Mouse (Mus musculus) embryonic fibroblast, embryonic 13.5 days (primary cell): ENCODE results near the gene Coch. TPM values are rescaled to one million over a fixed set of nuclear protein-coding genes. Genes with fewer than 3 reads are reported as not detected.
"Not testable (repeated sequence)": the region's sequence is repeated elsewhere in the genome, so short reads cannot be mapped to it uniquely, and the experiment has no call there.

ENCODE experiments used
- H3K27ac ChIP-seq: 2 replicates; pipeline ENCODE4 v1.5.1; 2012; ENCODE audit warnings: low read length, control low read depth, inconsistent platforms; ENCODE audit not compliant: insufficient read depth
- H3K4me1 ChIP-seq: 2 replicates; pipeline ENCODE4 v1.6.1; 2011; ENCODE audit warnings: low read length; ENCODE audit not compliant: control insufficient read depth, insufficient read depth
- H3K4me3 ChIP-seq: 2 replicates; pipeline ENCODE4 v1.5.1; 2011; ENCODE audit warnings: mild to moderate bottlenecking, control low read depth, low read length; ENCODE audit not compliant: insufficient read depth
- CTCF ChIP-seq: IDR thresholded peaks from 2 replicates; pipeline ENCODE4 v1.5.1; 2011; ENCODE audit warnings: mild to moderate bottlenecking, control low read depth, low read length, moderate library complexity, borderline replicate concordance; ENCODE audit not compliant: insufficient read depth
- POLR2A ChIP-seq: IDR thresholded peaks from 2 replicates; pipeline ENCODE4 v1.6.1; 2011; ENCODE audit warnings: low read depth, mild to moderate bottlenecking, control low read depth, low read length, moderate library complexity
- polyA plus RNA-seq: library from polyadenylated mRNA; stranded (reverse); fragments of >200 nt; gene quantifications from 2 replicates; pipeline ENCODE4 v1.2.4, GENCODE M21; 2011; ENCODE audit warnings: low read depth; ENCODE audit not compliant: missing spikeins, insufficient read length

Coch gene
- polyA plus RNA-seq, 1 experiment = 3.8 TPM

DNA sequence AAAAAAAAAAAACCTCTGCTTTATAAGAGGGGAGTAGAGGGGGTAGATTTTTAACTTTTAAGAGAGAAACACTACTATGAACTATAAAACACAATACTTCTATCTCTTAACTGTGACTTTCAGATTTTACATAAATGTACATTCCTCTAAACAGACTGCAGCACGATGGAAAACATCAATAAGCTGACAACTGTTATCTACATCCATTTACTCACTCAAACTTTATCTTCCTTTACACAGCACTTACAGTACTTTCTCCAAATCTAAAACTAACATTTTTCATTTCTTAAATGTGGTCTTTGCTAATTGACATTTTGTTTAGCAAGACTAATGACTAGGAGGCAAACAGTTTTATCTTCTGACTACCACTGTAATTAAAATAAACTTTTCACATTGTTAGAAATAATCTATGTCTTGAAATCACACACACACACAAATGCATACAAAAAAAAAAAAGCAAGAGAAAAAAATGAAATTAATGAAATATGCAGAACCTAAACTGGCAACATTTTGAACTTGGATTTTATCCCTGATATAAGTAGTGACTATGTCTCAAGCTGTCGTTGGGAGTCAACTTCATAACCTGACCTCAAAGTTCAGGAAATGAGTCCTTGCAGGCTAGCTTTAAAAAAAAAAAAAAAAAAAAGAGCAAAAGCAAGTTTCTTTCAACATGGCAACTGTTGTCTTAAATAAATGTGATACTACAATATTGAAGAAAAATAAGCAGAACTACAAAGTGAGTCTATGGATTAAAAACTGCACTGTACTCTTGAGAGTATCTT lies 43.7 kb downstream of the Coch start:
- H3K27ac ChIP-seq = no peak overlapping the region
- TF ChIP-seq CTCF = no peak
- TF ChIP-seq POLR2A = no peak
- H3K4me3 ChIP-seq = no peak overlapping the region
- no peaks in the 10 kb centered on the region; the same call in 1 of the 2 replicates for H3K4me1 ChIP-seq

DNA sequence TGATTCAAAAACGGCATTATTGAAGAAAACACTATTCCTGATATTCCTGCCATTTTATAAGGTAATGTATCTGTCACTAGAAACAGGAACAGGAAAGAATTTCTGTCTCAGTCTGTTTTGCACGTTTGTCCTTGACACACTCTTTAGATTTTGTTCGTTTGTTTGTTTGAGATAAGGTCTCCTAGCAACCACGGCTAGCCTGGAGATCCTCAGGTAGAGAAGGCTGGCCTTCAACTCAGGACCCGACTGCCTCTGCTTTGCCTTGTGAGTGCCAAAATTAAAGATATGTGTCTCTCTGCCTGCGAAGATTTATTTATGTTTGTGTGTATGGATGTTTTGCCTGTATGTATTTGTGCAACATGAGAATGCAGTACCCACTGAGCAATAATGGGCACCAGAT lies 48.7 kb downstream of the Coch start:
- no peak overlapping the region for H3K4me3 ChIP-seq
- TF ChIP-seq POLR2A (no peak), CTCF (no peak)
- H3K4me1 ChIP-seq = no peaks in the 10 kb centered on the region; the same call in 1 of the 2 replicates
- no peak overlapping the region for H3K27ac ChIP-seq

DNA sequence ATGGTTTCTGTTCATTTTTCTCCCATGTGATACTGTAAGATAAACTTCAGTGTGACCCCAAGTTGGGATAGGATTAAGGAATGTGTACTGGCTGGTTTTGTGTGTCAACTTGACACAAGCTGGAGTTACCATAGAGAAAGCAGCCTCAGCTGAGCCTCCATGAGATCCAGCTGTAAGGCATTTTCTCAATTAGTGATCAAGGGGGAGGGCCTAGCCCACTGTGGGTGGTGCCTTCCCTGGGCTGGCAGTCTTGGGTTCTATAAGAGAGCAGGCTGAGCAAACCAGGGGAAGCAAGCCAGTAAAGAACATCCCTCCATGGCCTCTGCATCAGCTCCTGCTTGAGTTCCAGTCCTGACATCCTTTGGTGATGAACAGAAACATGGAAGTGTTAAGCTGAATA lies 56.3 kb downstream of the Coch start:
- not testable (repeated sequence) for H3K27ac ChIP-seq, H3K4me1 ChIP-seq, H3K4me3 ChIP-seq

Other genes with a start within 250 kb of the Coch start
- gene G2e3, start 245.3 kb upstream of the Coch start, polyA plus RNA-seq = 18.6 and 27.5 TPM in 2 replicates
- gene Scfd1, start 215.8 kb upstream of the Coch start, polyA plus RNA-seq = 94.2 and 101 TPM in 2 replicates
- gene Ap4s1, start 97.7 kb downstream of the Coch start, polyA plus RNA-seq = 11.5 and 16.5 TPM in 2 replicates
- 120 and 129 TPM in 2 replicates for gene Strn3, start 98.6 kb downstream of the Coch start, polyA plus RNA-seq
- gene Hectd1, start 236.2 kb downstream of the Coch start, polyA plus RNA-seq = 92.4 and 93.5 TPM in 2 replicates